Mouse (Mus musculus): ENCODE data around the gene Bicd2.
A peak's percentile ranks its signal among the peaks of the same experiment; 100 is the strongest.

Bicd2 gene

GRCm38 (mm10) chr13:49326246-49327206 is 14.9 kb upstream of the Bicd2 start:
- peak; percentile 56 to 71 for DNase-seq (ENCODE audit: low spot score in 2 of 2)

GRCm38 (mm10) chr13:49328101-49328500 is 13.3 kb upstream of the Bicd2 start:
- DNase-seq (ENCODE audit: low spot score in 2 of 2), result no peak

- DNase-seq (ENCODE audit: low spot score in 2 of 2), result no peak
Measured at GRCm38 (mm10) chr13:49333250-49333649, 8.1 kb upstream of the Bicd2 start.

GRCm38 (mm10) chr13:49335077-49335982 is 6.1 kb upstream of the Bicd2 start:
- no peak for DNase-seq (ENCODE audit: low spot score in 2 of 2)

GRCm38 (mm10) chr13:49338893-49339546 is 2.4 kb upstream of the Bicd2 start:
- no peak for DNase-seq (ENCODE audit: low spot score in 2 of 2)

GRCm38 (mm10) chr13:49341831-49342722 is 692 bp downstream of the Bicd2 start:
- no peak for DNase-seq (ENCODE audit: low spot score in 2 of 2)

GRCm38 (mm10) chr13:49342723-49343100 is 1.3 kb downstream of the Bicd2 start:
- no peak for DNase-seq (ENCODE audit: low spot score in 2 of 2)

- no peak for DNase-seq (ENCODE audit: low spot score in 2 of 2)
Measured at GRCm38 (mm10) chr13:49344567-49344966, 3.2 kb downstream of the Bicd2 start.

GRCm38 (mm10) chr13:49345476-49345875 is 4.1 kb downstream of the Bicd2 start:
- DNase-seq (ENCODE audit: low spot score in 2 of 2), result no peak

GRCm38 (mm10) chr13:49348522-49348921 is 7.1 kb downstream of the Bicd2 start:
- no peak for DNase-seq (ENCODE audit: low spot score in 2 of 2)

- DNase-seq (ENCODE audit: low spot score in 2 of 2), result no peak
Measured at GRCm38 (mm10) chr13:49349335-49349734, 8.0 kb downstream of the Bicd2 start.

GRCm38 (mm10) chr13:49349836-49350505 is 8.6 kb downstream of the Bicd2 start:
- no peak for DNase-seq (ENCODE audit: low spot score in 2 of 2)

GRCm38 (mm10) chr13:49352581-49353159 is 11.3 kb downstream of the Bicd2 start:
- DNase-seq (ENCODE audit: low spot score in 2 of 2), result no peak

- no peak for DNase-seq (ENCODE audit: low spot score in 2 of 2)
Measured at GRCm38 (mm10) chr13:49353422-49353821, 12.0 kb downstream of the Bicd2 start.

GRCm38 (mm10) chr13:49353991-49354507 is 12.7 kb downstream of the Bicd2 start:
- no peak for DNase-seq (ENCODE audit: low spot score in 2 of 2)

- DNase-seq (ENCODE audit: low spot score in 2 of 2), result no peak
Measured at GRCm38 (mm10) chr13:49355461-49356061, 14.2 kb downstream of the Bicd2 start.

GRCm38 (mm10) chr13:49356090-49356489 is 14.7 kb downstream of the Bicd2 start:
- DNase-seq (ENCODE audit: low spot score in 2 of 2), result no peak

- no peak for DNase-seq (ENCODE audit: low spot score in 2 of 2)
Measured at GRCm38 (mm10) chr13:49357367-49358026, 16.1 kb downstream of the Bicd2 start.

GRCm38 (mm10) chr13:49358184-49358583 is 16.8 kb downstream of the Bicd2 start:
- DNase-seq (ENCODE audit: low spot score in 2 of 2), result no peak

Measured in natural killer cell, adult 2 months (primary cell).